Comparison of ENCODE assay signal across 8 mouse cellular contexts in the genomic region with DNA sequence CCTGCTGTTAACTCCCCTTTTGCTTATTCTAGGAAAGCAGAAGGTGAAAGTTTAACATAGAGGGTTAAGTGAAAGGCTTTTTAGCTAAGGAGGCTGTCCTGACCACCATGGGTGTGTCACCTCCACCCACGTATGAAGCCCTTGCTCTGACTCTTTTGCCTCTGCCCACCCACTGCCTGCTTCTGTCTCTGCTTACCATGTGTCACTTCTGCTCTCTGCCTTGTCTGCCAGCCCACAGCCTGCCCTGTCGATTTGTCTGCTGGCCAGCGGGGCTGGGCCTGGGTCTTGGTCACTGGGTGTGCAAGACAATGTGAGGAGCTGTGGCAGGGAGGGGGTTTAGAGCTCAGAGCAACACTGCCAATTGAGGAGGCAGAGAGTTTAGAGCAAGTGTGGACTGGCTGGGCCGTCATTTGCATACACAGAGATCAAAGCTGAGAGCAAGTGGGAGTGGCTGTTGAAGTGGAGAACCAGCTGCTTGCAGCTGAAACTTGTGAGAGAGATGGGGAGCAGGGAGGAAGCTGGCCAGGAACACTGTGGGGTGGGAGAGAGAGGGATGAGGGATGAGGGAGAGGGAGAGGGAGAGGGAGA.
DNase-seq lines count a peak whose midpoint lies in the region; ATAC-seq and TF ChIP-seq lines count a peak whose summit lies in the region.

No protein-coding gene starts in this region.

- no peaks in the 10 kb centered on the region for H3K4me1 ChIP-seq in heart, embryonic 14.5 days (ENCODE audit: control insufficient read depth in 2 of 2, insufficient read depth in 2 of 2, low read length in 2 of 2)
- no peaks in the 10 kb centered on the region for H3K4me1 ChIP-seq in lung, embryonic 14.5 days (ENCODE audit: insufficient read depth)

- no peak for ATAC-seq in heart, embryonic 14.5 days (ENCODE audit: insufficient number of reproducible peaks, insufficient read depth, low FRiP score, low read depth)
- ATAC-seq in lung, embryonic 14.5 days (ENCODE audit: insufficient read depth), result peak; percentile 99

- no peaks in the 10 kb centered on the region for H3K36me3 ChIP-seq in heart, embryonic 14.5 days (ENCODE audit: control insufficient read depth, insufficient read depth, low read length)
- no peaks in the 10 kb centered on the region for H3K36me3 ChIP-seq in lung, embryonic 14.5 days (ENCODE audit: insufficient read depth)

- no peak overlapping the region for H3K9ac ChIP-seq in heart, embryonic 14.5 days (ENCODE audit: low read length)
- no peak overlapping the region for H3K9ac ChIP-seq in lung, embryonic 14.5 days

- no peak overlapping the region for H3K27ac ChIP-seq in heart, embryonic 14.5 days (replicated peaks in 1 of 2; ENCODE audit: control insufficient read depth in 1 of 2, insufficient read depth in 1 of 2, low read depth in 2 of 2, low read length in 2 of 2)
- no peak overlapping the region for H3K27ac ChIP-seq in lung, embryonic 14.5 days (ENCODE audit: low read depth)

- no peak for DNase-seq in heart, adult 8-10 months (ENCODE audit: low spot score)
- peak; percentile 66 for DNase-seq in A20 (ENCODE audit: low read depth, low spot score)
- peak; percentile 9 for DNase-seq in embryo, embryonic 9.5 days (ENCODE audit: extremely low spot score)
- peak; percentile 74 for DNase-seq in lung, embryonic 14.5 days
- DNase-seq in thymus, postnatal 25 days, result no peak
- no peak for DNase-seq in gastrocnemius, adult 18-20 months (ENCODE audit: low spot score)
- no peak for DNase-seq in yolk sac, embryonic 10.5 days (ENCODE audit: low spot score)

- WGBS in heart, embryonic 14.5 days, result 20% methylated on average over 4 of the region's 4 CpGs
- 6% methylated on average over 4 of the region's 4 CpGs for WGBS in lung, embryonic 14.5 days

- no peaks in the 10 kb centered on the region for H3K9me3 ChIP-seq in heart, embryonic 14.5 days (ENCODE audit: control insufficient read depth, low read length)
- H3K9me3 ChIP-seq in lung, embryonic 14.5 days (ENCODE audit: low read depth, low read length), result no peaks in the 10 kb centered on the region

- H3K4me3 ChIP-seq in heart, embryonic 14.5 days (ENCODE audit: control insufficient read depth in 1 of 2, insufficient read depth in 1 of 2, low read depth in 1 of 2, low read length in 2 of 2), result peak overlapping the region in 1 of 2 experiments; percentile 21; a peak in 1 of 4 replicates
- no peak overlapping the region for H3K4me3 ChIP-seq in lung, embryonic 14.5 days (ENCODE audit: low read depth, low read length)

- H3K4me2 ChIP-seq in heart, embryonic 14.5 days (ENCODE audit: low read length), result peak overlapping the region; percentile 38; the same call in 1 of the 2 replicates
- no peak overlapping the region for H3K4me2 ChIP-seq in lung, embryonic 14.5 days

- H3K27me3 ChIP-seq in heart, embryonic 14.5 days (ENCODE audit: control insufficient read depth, insufficient read depth, low read length), result no peaks in the 10 kb centered on the region
- H3K27me3 ChIP-seq in lung, embryonic 14.5 days (ENCODE audit: insufficient read depth, low read length), result no peaks in the 10 kb centered on the region

- TF ChIP-seq CTCF in lung, embryonic 14.5 days (IDR thresholded peaks at IDR 0.05; ENCODE audit: low read depth), result peak; percentile 1; the same call in 1 of the 2 replicates

Comparison
In these comparisons a context has a peak if more than half of its experiments do, and no peak if none do; other contexts are left out.
1. DNase-seq: peak in A20 (single experiment), embryo, embryonic 9.5 days (single experiment) and lung, embryonic 14.5 days (single experiment); none in heart, adult 8-10 months (single experiment), thymus, postnatal 25 days (single experiment), gastrocnemius, adult 18-20 months (single experiment) and yolk sac, embryonic 10.5 days (single experiment).